Mouse (Mus musculus) bone marrow macrophage, adult 2 months (primary cell): ENCODE data around the gene Rap1gds1.

Experiments
- CTCF ChIP-seq: IDR thresholded peaks from 2 replicates; pipeline ENCODE4 v1.5.1; 2012; ENCODE audit warnings: low read depth, mild to moderate bottlenecking, low read length, moderate library complexity
- POLR2A ChIP-seq: IDR thresholded peaks from 2 replicates; pipeline ENCODE4 v1.6.1; 2012; ENCODE audit warnings: mild to moderate bottlenecking, low read depth, low read length, borderline replicate concordance

DNA sequence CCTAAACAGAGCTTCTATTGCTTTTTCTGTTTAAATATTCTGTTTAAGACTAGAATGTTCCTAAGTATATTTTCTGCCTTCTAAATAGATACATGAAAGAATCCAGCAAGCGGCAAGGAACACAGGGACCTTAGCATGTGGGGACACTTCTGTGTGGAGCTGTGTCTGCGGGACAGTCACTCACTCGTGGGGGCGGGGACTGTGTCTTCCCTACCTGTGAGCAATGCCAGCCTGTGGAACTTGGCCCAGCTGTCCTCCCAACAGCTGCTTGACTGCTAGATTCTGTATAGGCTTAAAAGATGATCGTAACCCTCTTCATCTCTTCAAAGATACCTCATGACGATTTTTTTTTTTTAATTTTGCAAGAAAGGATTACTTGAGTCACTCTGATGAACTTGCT, 199.1 kb downstream of the Rap1gds1 start:
- no peak for TF ChIP-seq POLR2A
- no peak for TF ChIP-seq CTCF
